Mouse (Mus musculus) CD4-positive, CD25-positive, alpha-beta regulatory T cell, adult 2 months (primary cell): ENCODE measurements at regions not wholly inside any gene's neighbourhood (a gene's known extent, or its start where the extent isn't known, plus 50 kb on each side); places are given as distances from the start of the nearest gene placed in this dataset.

ENCODE experiments used
- DNase-seq: peaks from one replicate; pipeline ENCODE4 v3.0.0-alpha.2; 2012; ENCODE audit warnings: low read depth, low spot score

GRCm38 (mm10) chr16:76718809-76719208, 294.7 kb upstream of the Usp25 start:
- no peak for DNase-seq

- no peak for DNase-seq
Observed at GRCm38 (mm10) chr16:76718147-76718546, 295.4 kb upstream of the Usp25 start.

GRCm38 (mm10) chr16:76694913-76695312, 318.6 kb upstream of the Usp25 start:
- peak; percentile 63 for DNase-seq

GRCm38 (mm10) chr16:76687735-76688447, 314.3 kb upstream of the Nrip1 start:
- no peak for DNase-seq

- no peak for DNase-seq
Observed at GRCm38 (mm10) chr16:76685562-76685961, 311.9 kb upstream of the Nrip1 start.

GRCm38 (mm10) chr16:76680061-76680911, 306.7 kb upstream of the Nrip1 start:
- DNase-seq: peak; percentile 72

- peak; percentile 68 for DNase-seq
Observed at GRCm38 (mm10) chr16:76678885-76679284, 305.3 kb upstream of the Nrip1 start.

- no peak for DNase-seq
Observed at GRCm38 (mm10) chr16:76669795-76670194, 296.2 kb upstream of the Nrip1 start.

GRCm38 (mm10) chr16:76667046-76667445, 293.4 kb upstream of the Nrip1 start:
- no peak for DNase-seq

- no peak for DNase-seq
Observed at GRCm38 (mm10) chr16:76655106-76655505, 281.5 kb upstream of the Nrip1 start.

GRCm38 (mm10) chr16:76644281-76644680, 270.7 kb upstream of the Nrip1 start:
- no peak for DNase-seq

GRCm38 (mm10) chr16:76643801-76644200, 270.2 kb upstream of the Nrip1 start:
- DNase-seq: no peak

GRCm38 (mm10) chr16:76635169-76635568, 261.5 kb upstream of the Nrip1 start:
- DNase-seq: no peak

GRCm38 (mm10) chr16:76634196-76634698, 260.6 kb upstream of the Nrip1 start:
- no peak for DNase-seq

- no peak for DNase-seq
Observed at GRCm38 (mm10) chr16:76626142-76626541, 252.5 kb upstream of the Nrip1 start.

- DNase-seq: no peak
Observed at GRCm38 (mm10) chr16:76621715-76622114, 248.1 kb upstream of the Nrip1 start.

- no peak for DNase-seq
Observed at GRCm38 (mm10) chr16:76618295-76618694, 244.7 kb upstream of the Nrip1 start.

GRCm38 (mm10) chr16:76611061-76611460, 237.4 kb upstream of the Nrip1 start:
- DNase-seq: no peak

GRCm38 (mm10) chr16:76604914-76605313, 231.3 kb upstream of the Nrip1 start:
- no peak for DNase-seq

GRCm38 (mm10) chr16:76603846-76604258, 230.2 kb upstream of the Nrip1 start:
- peak; percentile 5 for DNase-seq

GRCm38 (mm10) chr16:76603431-76603830, 229.8 kb upstream of the Nrip1 start:
- no peak for DNase-seq

- DNase-seq: no peak
Observed at GRCm38 (mm10) chr16:76600131-76600530, 226.5 kb upstream of the Nrip1 start.
